Mouse (Mus musculus): ENCODE results near the gene Espn.

The Espn gene

GRCm38 (mm10) chr4:152178344-152178864, 26.2 kb upstream of the Espn start:
- no peak for DNase-seq (ENCODE audit: low spot score in 2 of 2)

- DNase-seq (ENCODE audit: low spot score in 2 of 2): peak; percentile 83 to 85
Measured at GRCm38 (mm10) chr4:152177537-152178343, 25.6 kb upstream of the Espn start, which contains the start of gene Acot7. Gene Acot7, plus strand, starts transcription at chr4:152178134.

DNA sequence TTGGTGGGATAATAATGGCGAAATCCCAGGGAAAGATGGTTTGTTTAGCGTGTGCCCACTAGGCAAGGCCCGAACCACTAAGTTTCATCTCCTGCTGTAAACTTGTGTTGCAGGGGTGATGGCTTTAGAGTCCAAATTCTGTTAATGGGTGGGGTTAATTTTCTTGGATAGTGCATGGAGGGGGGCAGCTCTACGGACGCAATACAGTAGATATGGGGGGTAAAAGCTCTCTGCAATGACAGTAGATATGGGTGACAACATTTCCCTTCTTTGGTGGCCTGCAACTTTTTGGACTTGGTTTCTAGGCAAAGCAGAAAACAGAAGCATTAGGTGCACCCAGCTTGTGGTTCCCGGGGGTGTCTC, 25.0 kb upstream of the Espn start:
- DNase-seq (ENCODE audit: low spot score in 2 of 2): no peak

GRCm38 (mm10) chr4:152176638-152177037, 24.5 kb upstream of the Espn start:
- DNase-seq (ENCODE audit: low spot score in 2 of 2): no peak

DNA sequence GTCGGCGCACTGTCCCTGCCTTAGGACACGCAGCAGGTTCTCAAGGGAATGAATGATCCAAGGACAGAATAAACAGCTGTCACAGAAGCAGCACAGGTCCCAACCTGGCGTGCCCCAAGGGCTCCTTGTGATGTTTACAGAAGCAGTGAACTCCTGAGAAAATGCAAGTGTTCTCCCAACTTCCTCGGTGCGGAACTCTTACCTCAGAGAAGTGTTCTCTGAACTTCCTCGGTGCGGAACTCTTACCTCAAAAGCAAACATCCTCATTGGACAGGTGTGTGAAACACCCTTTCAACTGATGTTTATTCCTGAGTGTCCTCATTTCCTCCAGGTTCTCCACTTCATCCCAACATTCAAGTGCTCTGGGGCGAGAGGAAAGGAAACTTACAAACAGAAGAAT, 21.8 kb upstream of the Espn start:
- DNase-seq (ENCODE audit: low spot score in 2 of 2): no peak

GRCm38 (mm10) chr4:152173041-152173440, 20.9 kb upstream of the Espn start:
- peak in 1 of 2 experiments; percentile 67 for DNase-seq (ENCODE audit: low spot score in 2 of 2)

DNA sequence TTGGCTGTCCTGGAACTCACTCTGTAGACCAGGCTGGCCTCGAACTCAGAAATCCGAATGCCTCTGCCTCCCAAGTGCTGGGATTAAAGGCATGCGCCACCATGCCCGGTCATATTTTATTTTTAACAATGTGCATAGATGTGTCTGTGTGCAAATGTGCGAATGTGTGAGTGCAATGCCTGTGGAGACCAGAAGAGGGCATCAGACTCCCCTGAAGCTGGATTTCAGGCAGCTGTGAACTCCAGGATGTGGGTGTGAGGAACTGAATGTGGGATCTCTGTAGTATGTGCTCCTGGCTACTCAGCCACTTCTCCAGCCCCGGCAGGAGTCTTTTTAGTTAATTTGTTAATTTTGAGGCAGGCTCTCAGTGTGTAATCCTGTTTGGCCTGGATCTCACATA, 19.4 kb upstream of the Espn start:
- no peak for DNase-seq (ENCODE audit: low spot score in 2 of 2)

DNA sequence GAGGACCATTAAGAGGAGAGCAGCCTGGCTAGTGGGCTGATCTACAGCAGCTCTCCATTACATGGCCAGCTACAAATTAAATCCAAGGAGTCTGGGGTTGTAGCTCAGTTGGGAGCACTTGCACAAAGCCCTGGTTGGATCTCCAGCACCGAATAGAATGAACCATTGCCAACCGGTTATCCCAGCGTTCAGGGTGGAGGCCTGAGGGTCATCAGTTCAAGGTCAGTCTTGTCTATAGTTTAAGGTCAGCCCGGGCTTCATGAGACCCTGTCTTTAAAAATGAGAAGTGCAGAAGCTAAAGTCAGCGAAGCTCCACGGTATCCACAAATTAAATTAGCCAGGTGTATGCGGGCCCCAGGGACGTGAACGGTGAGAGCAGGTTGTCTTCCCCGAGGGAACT, 18.1 kb upstream of the Espn start:
- no peak for DNase-seq (ENCODE audit: low spot score in 2 of 2)

DNA sequence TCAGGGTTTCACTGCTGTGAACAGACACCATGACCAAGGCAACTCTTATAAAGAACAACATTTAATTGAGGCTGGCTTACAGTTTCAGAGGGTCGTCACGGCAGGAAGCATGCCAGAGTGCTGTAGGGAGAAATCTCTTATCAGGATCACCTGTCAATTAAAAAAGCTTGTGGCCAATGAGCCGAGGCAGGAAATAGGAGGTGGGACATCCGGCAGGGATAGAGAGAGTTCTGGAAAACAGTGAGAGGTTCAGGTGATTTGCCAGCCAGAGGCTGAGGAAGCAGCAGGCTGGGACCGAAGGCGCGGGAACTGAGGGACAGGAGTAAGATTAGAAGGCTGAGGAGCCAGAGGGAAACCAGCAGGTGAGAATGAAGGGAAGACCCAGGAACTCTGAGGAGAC, 16.9 kb upstream of the Espn start:
- no peak for DNase-seq (ENCODE audit: low spot score in 2 of 2)

DNA sequence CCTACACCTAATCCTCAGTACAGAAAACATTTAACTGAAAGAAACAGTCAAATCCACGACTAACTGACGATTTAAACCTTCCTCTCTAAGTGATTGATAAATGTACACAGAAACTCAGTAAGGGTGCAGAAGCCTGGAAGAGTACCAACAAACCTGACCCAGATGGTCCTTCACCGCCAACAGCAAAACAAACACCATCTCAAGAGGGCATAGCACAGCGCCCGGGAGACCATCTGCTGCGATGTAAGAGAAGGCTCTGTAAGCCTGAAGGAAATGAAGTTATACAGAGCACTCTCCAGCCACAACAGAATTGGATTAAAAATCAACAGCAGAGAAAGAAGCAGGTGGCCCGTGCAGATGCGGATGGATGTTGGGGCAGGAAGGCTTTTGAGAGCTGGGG, 15.9 kb upstream of the Espn start:
- no peak for DNase-seq (ENCODE audit: low spot score in 2 of 2)

GRCm38 (mm10) chr4:152165036-152165931, 13.1 kb upstream of the Espn start:
- peak; percentile 72 to 82 for DNase-seq (ENCODE audit: low spot score in 2 of 2)

- DNase-seq (ENCODE audit: low spot score in 2 of 2): no peak
Measured at GRCm38 (mm10) chr4:152162748-152163147, 10.6 kb upstream of the Espn start.

GRCm38 (mm10) chr4:152161601-152162000, 9.4 kb upstream of the Espn start:
- no peak for DNase-seq (ENCODE audit: low spot score in 2 of 2)

DNA sequence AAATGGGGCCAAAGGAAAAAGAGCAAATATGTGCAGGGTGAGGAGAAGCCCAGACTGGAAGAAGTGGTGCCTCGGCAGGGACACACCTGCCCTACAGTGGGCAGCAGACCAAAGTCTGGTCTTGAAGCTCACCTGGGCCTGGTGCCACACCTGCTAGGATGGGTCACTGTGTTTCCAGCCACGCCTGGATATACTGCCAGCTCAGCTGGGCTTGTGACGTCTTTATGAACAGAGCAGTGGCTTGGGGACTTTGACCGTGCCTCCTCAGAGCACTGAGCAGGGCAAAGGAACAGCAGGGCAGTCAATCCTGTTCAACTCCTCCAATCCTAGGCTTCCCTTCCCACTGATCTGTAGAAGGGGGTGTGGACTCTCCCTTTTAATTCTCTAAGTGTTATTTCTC, 8.6 kb upstream of the Espn start:
- DNase-seq (ENCODE audit: low spot score in 2 of 2): peak in 1 of 2 experiments; percentile 48

GRCm38 (mm10) chr4:152159285-152159678, 7.1 kb upstream of the Espn start:
- DNase-seq (ENCODE audit: low spot score in 2 of 2): no peak

- peak in 1 of 2 experiments; percentile 56 for DNase-seq (ENCODE audit: low spot score in 2 of 2)
Measured at GRCm38 (mm10) chr4:152158585-152159284, 6.6 kb upstream of the Espn start, which contains the start of gene Hes2. Gene Hes2, plus strand, starts transcription at chr4:152158867.

DNA sequence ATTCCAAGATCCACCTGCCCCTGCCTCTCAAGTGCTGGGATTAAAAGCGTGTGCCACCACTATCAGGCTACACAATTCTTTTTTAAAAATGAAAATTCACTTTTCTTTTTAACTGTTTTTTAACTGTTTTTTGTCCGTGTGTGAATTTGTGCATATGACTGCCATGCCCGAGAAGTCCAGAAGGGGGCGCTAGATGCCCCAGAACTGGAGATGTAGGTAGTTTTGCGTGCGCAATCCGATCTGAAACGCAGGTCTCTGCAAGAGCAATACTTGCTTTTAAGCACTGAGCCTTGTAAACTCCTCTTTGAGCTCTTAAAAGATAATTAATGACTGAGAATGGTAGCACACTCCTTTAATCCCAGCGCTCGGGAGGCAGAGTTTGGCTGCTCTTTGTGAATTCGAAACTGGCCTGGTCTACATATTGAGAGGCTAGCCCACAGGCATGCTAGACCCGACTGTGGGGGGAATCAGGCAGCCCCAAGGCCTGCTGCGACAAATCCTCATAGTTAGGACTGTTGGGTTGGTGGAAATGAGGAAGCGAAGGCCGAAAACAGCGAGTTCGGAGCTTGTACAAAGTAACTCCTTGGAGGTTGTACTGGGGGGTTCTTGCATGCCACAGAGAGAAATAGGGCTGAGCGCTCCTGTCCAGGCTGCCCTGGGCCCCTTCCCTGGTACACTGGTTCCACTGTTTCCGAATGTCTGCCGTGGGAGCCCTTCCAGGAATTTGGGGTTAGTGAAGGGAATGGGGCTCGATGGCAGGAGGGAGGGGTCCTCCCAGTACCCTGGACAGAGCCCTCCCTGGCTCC, 5.8 kb upstream of the Espn start:
- DNase-seq (ENCODE audit: low spot score in 2 of 2): peak in 1 of 2 experiments; percentile 47

GRCm38 (mm10) chr4:152155019-152155418, 2.8 kb upstream of the Espn start:
- DNase-seq (ENCODE audit: low spot score in 2 of 2): no peak

GRCm38 (mm10) chr4:152153771-152154177, 1.6 kb upstream of the Espn start:
- peak; percentile 86 to 87 for DNase-seq (ENCODE audit: low spot score in 2 of 2)

DNA sequence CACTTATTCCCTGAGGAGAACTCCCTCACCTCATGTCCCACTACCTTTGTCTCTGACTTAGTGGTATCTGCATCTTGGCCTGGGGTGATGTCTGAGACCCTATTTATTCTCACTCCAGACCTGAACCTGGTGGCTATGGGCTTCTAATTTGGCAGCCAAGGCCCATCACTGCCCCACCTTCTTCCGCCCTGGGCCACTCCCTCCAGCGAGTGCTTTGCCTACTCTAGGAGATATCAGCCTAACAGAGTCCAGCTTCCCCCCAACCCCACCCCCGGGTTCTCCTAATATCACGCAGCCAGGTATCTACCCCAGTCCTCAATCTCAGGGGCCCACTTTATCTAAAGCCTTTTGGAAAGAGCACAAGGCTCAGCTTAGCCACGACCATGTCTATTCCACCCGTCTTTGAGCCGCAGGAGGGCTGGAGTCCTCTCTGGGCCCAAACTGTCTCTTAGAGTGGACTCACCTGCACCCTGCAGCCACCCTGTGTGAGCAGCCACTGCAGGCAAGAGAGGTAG, 663 bp downstream of the Espn start:
- DNase-seq (ENCODE audit: low spot score in 2 of 2): no peak

- no peak for DNase-seq (ENCODE audit: low spot score in 2 of 2)
Measured at GRCm38 (mm10) chr4:152150546-152150945, 1.6 kb downstream of the Espn start.
